Mouse (Mus musculus) MEL (cell line): ENCODE data around the gene Pip5k1b. TPM values are rescaled to one million over a fixed set of nuclear protein-coding genes. Genes with fewer than 3 reads are reported as not detected.

Experiments used
- DNase-seq: peaks from one replicate; pipeline ENCODE4 v3.0.0; 2011; ENCODE audit warnings: low read depth, low spot score
- H3K27ac ChIP-seq: 2 replicates; pipeline ENCODE4 v1.5.1; 2012; ENCODE audit warnings: low read depth, mild to moderate bottlenecking, control low read depth, low read length, moderate library complexity; ENCODE audit not compliant: control insufficient read depth
- H3K27me3 ChIP-seq, 2 experiments: fragments of 150-350 bp in 1 of 2; sonication (generic) in 1 of 2; 2 replicates each; pipeline ENCODE4 v1.6.1; 2012; ENCODE audit warnings: low read length in 2 of 2, mild to moderate bottlenecking in 2 of 2, improper control_type of control experiment in 1 of 2, moderate library complexity in 1 of 2; ENCODE audit not compliant: insufficient read depth in 2 of 2, control insufficient read depth in 1 of 2
- H3K36me3 ChIP-seq, 2 experiments: 2 replicates each; pipeline ENCODE4 v1.6.1; 2012 to 2014; ENCODE audit warnings: low read length in 2 of 2, improper control_type of control experiment in 1 of 2, inconsistent platforms in 1 of 2, mild to moderate bottlenecking in 1 of 2; ENCODE audit not compliant: insufficient read depth in 2 of 2, control insufficient read depth in 1 of 2
- H3K4me1 ChIP-seq, 2 experiments: fragments of 150-350 bp in 1 of 2; sonication (generic) in 1 of 2; 2 replicates each; pipeline ENCODE4 v1.6.1; 2012; ENCODE audit warnings: low read length in 2 of 2, improper control_type of control experiment in 1 of 2, mild to moderate bottlenecking in 1 of 2; ENCODE audit not compliant: insufficient read depth in 2 of 2, control insufficient read depth in 1 of 2
- H3K4me3 ChIP-seq, 2 experiments: fragments of 150-350 bp in 1 of 2; sonication (generic) in 1 of 2; 2 replicates each; pipeline ENCODE4 v1.5.1; 2012; ENCODE audit warnings: low read depth in 2 of 2, low read length in 2 of 2, mild to moderate bottlenecking in 2 of 2, moderate library complexity in 2 of 2, control low read depth in 1 of 2, improper control_type of control experiment in 1 of 2; ENCODE audit not compliant: control insufficient read depth in 1 of 2, insufficient read depth in 1 of 2
- H3K79me2 ChIP-seq: 2 replicates; pipeline ENCODE4 v1.6.1; 2012; ENCODE audit warnings: mild to moderate bottlenecking, low read length, moderate library complexity; ENCODE audit not compliant: control insufficient read depth, poor library complexity, insufficient read depth
- H3K9ac ChIP-seq: 2 replicates; pipeline ENCODE4 v1.6.1; 2012; ENCODE audit warnings: low read depth, mild to moderate bottlenecking, control low read depth, low read length, moderate library complexity; ENCODE audit not compliant: control insufficient read depth, poor library complexity, severe bottlenecking
- H3K9me3 ChIP-seq: fragments of 150-350 bp; sonication (generic); replicated peaks from 2 replicates; pipeline ENCODE4 v1.6.1; 2012; ENCODE audit warnings: mild to moderate bottlenecking, low read length, improper control_type of control experiment, moderate library complexity; ENCODE audit not compliant: insufficient read depth
- E2F4 ChIP-seq: IDR thresholded peaks from 2 replicates; pipeline ENCODE4 v1.6.1; 2011; ENCODE audit warnings: low read depth, low read length, improper control_type of control experiment, borderline replicate concordance
- ELF1 ChIP-seq: IDR thresholded peaks from 2 replicates; pipeline ENCODE4 v1.6.1; 2014; ENCODE audit warnings: low read depth, mild to moderate bottlenecking, inconsistent platforms, low read length, improper control_type of control experiment, moderate library complexity
- HCFC1 ChIP-seq: IDR thresholded peaks from 2 replicates; pipeline ENCODE4 v1.6.1; 2012; ENCODE audit warnings: low read depth, mild to moderate bottlenecking, inconsistent platforms, low read length, improper control_type of control experiment, moderate library complexity
- MAFK ChIP-seq: IDR thresholded peaks from 2 replicates; pipeline ENCODE4 v1.6.1; 2011; ENCODE audit warnings: low read depth, mild to moderate bottlenecking, low read length, improper control_type of control experiment, borderline replicate concordance
- NRF1 ChIP-seq: IDR thresholded peaks from 2 replicates; pipeline ENCODE4 v1.6.1; 2014; ENCODE audit warnings: low read depth, mild to moderate bottlenecking, inconsistent platforms, low read length, improper control_type of control experiment, moderate library complexity; ENCODE audit not compliant: poor library complexity, insufficient read depth, severe bottlenecking
- POLR2AphosphoS2 ChIP-seq: IDR thresholded peaks from 2 replicates; pipeline ENCODE4 v1.6.1; 2011; ENCODE audit warnings: low read length, improper control_type of control experiment
- RAD21 ChIP-seq: IDR thresholded peaks from 2 replicates; pipeline ENCODE4 v1.6.1; 2011; ENCODE audit warnings: mild to moderate bottlenecking, low read depth, low read length, improper control_type of control experiment
- TCF12 ChIP-seq: IDR thresholded peaks from 2 replicates; pipeline ENCODE4 v1.6.1; 2014; ENCODE audit warnings: low read depth, mild to moderate bottlenecking, inconsistent platforms, low read length, improper control_type of control experiment, moderate library complexity
- USF1 ChIP-seq: IDR thresholded peaks from 2 replicates; pipeline ENCODE4 v1.6.1; 2014; ENCODE audit warnings: low read depth, mild to moderate bottlenecking, inconsistent platforms, low read length, improper control_type of control experiment, moderate library complexity
- ZKSCAN1 ChIP-seq: IDR thresholded peaks from 2 replicates; pipeline ENCODE4 v1.6.1; 2012; ENCODE audit warnings: low read depth, mild to moderate bottlenecking, inconsistent platforms, low read length, improper control_type of control experiment, moderate library complexity
- ZMIZ1 ChIP-seq: IDR thresholded peaks from 2 replicates; pipeline ENCODE4 v1.6.1; 2012; ENCODE audit warnings: low read depth, mild to moderate bottlenecking, inconsistent platforms, low read length, improper control_type of control experiment, moderate library complexity
- polyA plus RNA-seq, 2 experiments: library from polyadenylated mRNA; stranded (reverse) in 1 of 2; unstranded in 1 of 2; fragments of >175 nt in 1 of 2; fragments of >200 nt in 1 of 2; gene quantifications; 2 replicates each; pipeline versions ENCODE4 v1.2.1 to v1.2.4; 2012; ENCODE audit warnings: low replicate concordance in 2 of 2, low read depth in 1 of 2; ENCODE audit not compliant: insufficient read length in 2 of 2, insufficient read depth in 1 of 2, missing spikeins in 1 of 2
- total RNA-seq: library from RNA; depleted of rRNA; stranded (reverse); fragments of 300-350 nt; gene quantifications from 2 replicates; pipeline ENCODE4 v1.2.3, GENCODE M21; 2012

The Pip5k1b gene
- total and polyA plus RNA-seq, 3 experiments: 3.4 to 10.0 TPM; not detected in 1

DNA sequence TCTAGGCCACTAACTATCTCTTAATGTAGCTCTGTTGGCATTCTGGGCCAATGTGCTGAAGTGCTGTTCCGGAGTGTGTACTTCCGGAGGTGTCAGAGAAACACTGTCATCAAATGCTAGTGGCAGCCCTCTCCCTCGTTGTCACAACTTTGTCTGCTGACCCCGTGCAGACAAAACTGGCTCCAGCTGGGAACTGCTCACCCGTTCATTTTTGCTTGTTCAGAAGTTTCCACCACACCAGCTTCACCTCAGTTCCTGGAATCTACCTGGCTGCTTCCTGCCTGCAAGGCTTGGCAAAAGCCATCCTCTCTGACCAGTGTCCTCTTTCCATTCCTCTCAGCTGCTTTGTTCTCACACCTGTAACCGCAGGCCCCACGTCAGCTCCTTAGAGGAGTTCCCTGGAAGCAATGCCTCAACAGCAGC, 128.9 kb downstream of the Pip5k1b start:
- no peaks in the 10 kb centered on the region for H3K9me3 ChIP-seq
- no peaks in the 10 kb centered on the region for H3K36me3 ChIP-seq
- no peak overlapping the region for H3K9ac ChIP-seq
- H3K4me1 ChIP-seq: no peaks in the 10 kb centered on the region
- no peak for DNase-seq
- H3K4me3 ChIP-seq: no peak overlapping the region
- TF ChIP-seq RAD21: no peak
- no peak for TF ChIP-seq E2F4
- no peak for TF ChIP-seq NRF1
- H3K27me3 ChIP-seq: no peaks in the 10 kb centered on the region
- no peaks in the 10 kb centered on the region for H3K79me2 ChIP-seq
- H3K27ac ChIP-seq: no peak overlapping the region

DNA sequence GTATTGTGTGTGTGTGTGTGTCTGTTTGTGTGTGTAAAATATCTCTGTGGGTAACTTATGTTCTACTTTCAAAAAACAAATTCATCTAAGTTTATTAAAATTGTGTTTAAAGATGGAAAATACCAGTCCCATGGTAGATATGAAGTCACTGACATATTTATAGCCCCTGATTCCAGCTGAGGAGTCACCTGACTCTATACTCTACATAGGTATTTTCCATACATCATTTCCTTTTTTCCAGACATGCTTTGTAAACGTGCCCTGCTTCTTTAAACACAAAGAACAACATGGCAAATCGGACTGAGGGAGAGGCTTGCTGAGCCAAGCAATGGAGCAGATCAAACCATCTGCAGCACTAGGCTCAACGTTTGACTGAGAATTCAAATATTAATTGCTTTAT, 137.6 kb downstream of the Pip5k1b start:
- no peak overlapping the region for H3K9ac ChIP-seq
- no peaks in the 10 kb centered on the region for H3K9me3 ChIP-seq
- no peaks in the 10 kb centered on the region for H3K27me3 ChIP-seq
- no peak for TF ChIP-seq HCFC1
- no peak for TF ChIP-seq TCF12
- no peak for TF ChIP-seq RAD21
- no peak for TF ChIP-seq ELF1
- no peak for DNase-seq
- no peaks in the 10 kb centered on the region for H3K36me3 ChIP-seq
- no peaks in the 10 kb centered on the region for H3K4me1 ChIP-seq
- H3K79me2 ChIP-seq: no peaks in the 10 kb centered on the region
- no peak overlapping the region for H3K4me3 ChIP-seq
- H3K27ac ChIP-seq: no peak overlapping the region

DNA sequence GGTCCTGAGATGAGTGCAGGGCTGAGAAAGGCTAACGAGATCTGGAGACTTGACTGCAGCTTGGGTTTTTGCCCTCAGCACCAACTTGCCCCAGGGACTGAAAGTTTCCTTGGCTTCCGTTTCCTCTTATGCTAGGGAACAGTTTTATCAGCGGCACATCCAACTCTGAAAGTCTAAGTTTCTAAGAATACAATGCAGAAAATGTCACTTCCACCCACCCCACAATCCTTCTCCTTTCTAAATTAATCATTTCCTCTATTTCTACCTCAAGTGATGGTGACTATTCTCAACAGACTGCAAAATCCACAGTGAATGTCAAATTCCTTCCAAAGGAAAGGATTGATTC, 138.0 kb downstream of the Pip5k1b start:
- H3K27me3 ChIP-seq: no peaks in the 10 kb centered on the region
- no peaks in the 10 kb centered on the region for H3K79me2 ChIP-seq
- H3K9ac ChIP-seq: no peak overlapping the region
- no peak for DNase-seq
- no peaks in the 10 kb centered on the region for H3K9me3 ChIP-seq
- no peaks in the 10 kb centered on the region for H3K4me1 ChIP-seq
- TF ChIP-seq ZKSCAN1 (no peak), ZMIZ1 (no peak), MAFK (no peak), USF1 (no peak), POLR2AphosphoS2 (no peak), NRF1 (no peak)
- no peaks in the 10 kb centered on the region for H3K36me3 ChIP-seq
- no peak overlapping the region for H3K4me3 ChIP-seq
- H3K27ac ChIP-seq: no peak overlapping the region
